Mouse (Mus musculus) monocyte, adult 5-6 weeks (primary cell): ENCODE measurements around the gene Gm17359. TPM values are rescaled to one million over a fixed set of nuclear protein-coding genes. Genes with fewer than 3 reads are reported as not detected.

ENCODE experiments used
- ATAC-seq: fragments of 153-309, 156-312 bp; replicated peaks from 2 replicates; pipeline ENCODE4 v1.8.0; 2017; ENCODE audit warnings: mild to moderate bottlenecking; ENCODE audit not compliant: low TSS enrichment, insufficient number of reproducible peaks, severe bottlenecking, poor library complexity, low FRiP score
- total RNA-seq: library from RNA; stranded (forward); fragments of 200-1000, 200-491, 200-594 nt; gene quantifications from 3 replicates; pipeline ENCODE4 v1.2.3, GENCODE M21; 2017

Gene Gm17359
- not detected in 3 replicates for total RNA-seq

- ATAC-seq = no peak
These were observed at the start of gene Gm17359 for GRCm38 (mm10) chr3:79336044-79336766. TSS of gene Gm17359 (plus strand) at chr3:79336661.

GRCm38 (mm10) chr3:79287108-79287576 is 49.3 kb upstream of the Gm17359 start:
- ATAC-seq = peak; percentile 95

GRCm38 (mm10) chr3:79287699-79288458 is 48.6 kb upstream of the Gm17359 start:
- ATAC-seq = no peak

- ATAC-seq = no peak
These were observed 47.4 kb upstream of the Gm17359 start for GRCm38 (mm10) chr3:79289050-79289449.

GRCm38 (mm10) chr3:79293023-79293422 is 43.4 kb upstream of the Gm17359 start:
- no peak for ATAC-seq

GRCm38 (mm10) chr3:79294701-79295100 is 41.8 kb upstream of the Gm17359 start:
- ATAC-seq = no peak

- no peak for ATAC-seq
These were observed 40.4 kb upstream of the Gm17359 start for GRCm38 (mm10) chr3:79296049-79296448.

- ATAC-seq = no peak
These were observed 39.9 kb upstream of the Gm17359 start for GRCm38 (mm10) chr3:79296586-79296985.

- no peak for ATAC-seq
These were observed 39.2 kb upstream of the Gm17359 start for GRCm38 (mm10) chr3:79297281-79297680.

GRCm38 (mm10) chr3:79299401-79299800 is 37.1 kb upstream of the Gm17359 start:
- no peak for ATAC-seq

- no peak for ATAC-seq
These were observed 27.9 kb upstream of the Gm17359 start for GRCm38 (mm10) chr3:79308605-79309004.

- no peak for ATAC-seq
These were observed 26.3 kb upstream of the Gm17359 start for GRCm38 (mm10) chr3:79310184-79310583.

- ATAC-seq = no peak
These were observed 24.6 kb upstream of the Gm17359 start for GRCm38 (mm10) chr3:79311895-79312294.

- no peak for ATAC-seq
These were observed 22.3 kb upstream of the Gm17359 start for GRCm38 (mm10) chr3:79314006-79314698.

- ATAC-seq = no peak
These were observed 11.5 kb upstream of the Gm17359 start for GRCm38 (mm10) chr3:79324697-79325526.

- ATAC-seq = no peak
These were observed 6.7 kb upstream of the Gm17359 start for GRCm38 (mm10) chr3:79329691-79330315.

GRCm38 (mm10) chr3:79333051-79333450 is 3.4 kb upstream of the Gm17359 start:
- no peak for ATAC-seq

GRCm38 (mm10) chr3:79333643-79334200 is 2.7 kb upstream of the Gm17359 start:
- ATAC-seq = no peak
